Mouse (Mus musculus) common myeloid progenitor, adult 5-6 weeks (primary cell): ENCODE data around the gene Lrrc4b. TPM values are rescaled to one million over a fixed set of nuclear protein-coding genes. Genes with fewer than 3 reads are reported as not detected.
A peak's percentile ranks its signal among the peaks of the same experiment; 100 is the strongest.

Source experiments
- ATAC-seq: replicated peaks from 2 replicates; pipeline ENCODE4 v1.8.0; 2016; ENCODE audit warnings: low read depth, mild to moderate bottlenecking, moderate TSS enrichment, inconsistent platforms; ENCODE audit not compliant: poor library complexity, severe bottlenecking
- total RNA-seq: library from RNA; stranded (forward); fragments of 200-1000, 187-1606 nt; gene quantifications from 2 replicates; pipeline ENCODE4 v1.2.3, GENCODE M21; 2017

The Lrrc4b gene
- total RNA-seq, 1 experiment from 2014 or later, result not detected

DNA sequence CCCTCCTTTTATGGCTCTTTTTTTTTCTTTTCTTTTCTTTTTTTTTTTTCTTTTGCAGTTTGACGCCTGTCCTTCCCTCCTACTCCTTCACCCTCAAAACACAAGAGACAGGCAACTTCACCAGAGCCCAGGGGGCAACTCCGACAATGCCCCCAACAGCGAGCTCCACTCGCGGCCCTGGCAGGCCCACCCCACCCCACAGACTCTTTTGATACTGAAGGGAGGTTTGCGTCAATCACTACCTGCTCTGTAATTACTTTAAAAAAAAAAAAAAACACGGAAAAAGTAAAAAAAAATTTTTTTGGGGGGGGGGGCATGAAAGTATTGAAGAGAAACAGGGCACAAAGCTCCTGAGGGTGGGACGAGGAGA is 34.2 kb downstream of the Lrrc4b start:
- ATAC-seq, result no peak

DNA sequence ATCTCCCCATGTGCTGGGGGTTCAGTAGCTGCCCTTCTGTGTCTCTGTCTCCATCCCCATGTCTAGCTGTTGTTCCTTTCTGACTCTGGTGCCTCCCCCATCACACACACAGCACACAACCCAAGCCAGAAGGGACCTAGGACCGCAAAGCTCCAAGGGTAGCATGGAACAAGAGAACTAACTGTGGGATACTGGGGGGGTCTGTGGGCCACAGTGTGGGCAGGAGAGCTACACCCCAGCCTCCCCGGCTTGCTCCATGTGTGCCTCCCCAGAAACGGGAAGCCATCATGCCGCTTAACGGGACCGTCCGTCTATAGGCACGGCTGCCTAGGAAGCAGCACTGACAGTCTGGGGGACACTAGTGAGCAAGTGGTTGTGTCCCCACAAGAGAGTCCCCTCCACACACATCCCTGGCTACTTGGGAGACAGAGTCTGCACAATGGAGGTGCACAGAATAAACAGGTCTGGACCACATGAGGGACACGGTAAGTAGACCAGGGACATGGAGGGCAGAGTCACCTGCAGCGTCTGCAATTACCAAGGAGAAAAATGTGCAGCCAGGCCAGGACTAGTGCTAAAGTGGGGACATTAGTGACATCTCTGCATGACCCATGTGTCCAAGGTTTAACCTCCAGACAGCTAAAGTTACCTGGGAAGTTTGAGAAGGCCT is 34.9 kb downstream of the Lrrc4b start:
- ATAC-seq, result no peak

DNA sequence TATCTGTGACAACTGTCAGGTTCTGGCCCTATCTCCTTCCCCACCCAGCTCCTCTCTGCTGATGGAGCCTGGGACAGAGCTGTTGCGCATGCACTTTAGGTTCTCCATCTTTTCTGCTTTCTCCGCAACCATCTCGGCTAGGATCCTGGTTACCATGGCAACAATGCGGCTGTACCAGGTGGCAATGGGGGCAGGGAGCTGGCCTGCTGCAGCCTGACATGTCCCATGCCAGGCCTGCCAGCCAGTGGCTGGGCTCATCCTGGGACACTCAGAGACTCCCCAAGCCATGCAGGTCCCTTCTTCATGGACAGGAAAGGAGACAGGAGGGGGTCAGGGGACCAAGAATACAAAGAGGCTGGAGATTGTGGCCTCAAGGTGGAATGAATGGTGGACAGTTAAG is 35.7 kb downstream of the Lrrc4b start:
- ATAC-seq, result no peak

DNA sequence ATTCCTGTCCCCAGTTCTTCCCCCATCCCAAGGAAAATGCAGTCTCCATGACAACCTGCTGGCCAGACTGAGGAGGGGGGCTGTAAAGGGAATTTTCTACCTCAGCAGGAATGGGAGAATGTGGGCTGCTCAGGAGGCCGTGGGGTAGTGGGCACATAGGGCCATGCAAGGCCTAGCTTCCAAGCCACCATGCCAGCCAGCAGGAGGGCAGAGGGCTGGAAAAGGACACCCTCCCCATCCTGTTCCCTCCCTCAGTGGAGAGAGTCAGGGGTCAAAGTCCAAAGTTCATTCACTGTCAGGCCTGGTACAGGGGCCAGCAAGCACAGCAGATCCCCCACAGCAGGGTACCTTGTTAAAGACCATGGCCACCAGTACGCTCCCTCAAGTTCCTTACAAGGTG is 36.3 kb downstream of the Lrrc4b start, which contains the start of gene Aspdh:
TSS of gene Aspdh (plus strand) at position 281 of the 400 bp plus-strand sequence.
- no peak for ATAC-seq

DNA sequence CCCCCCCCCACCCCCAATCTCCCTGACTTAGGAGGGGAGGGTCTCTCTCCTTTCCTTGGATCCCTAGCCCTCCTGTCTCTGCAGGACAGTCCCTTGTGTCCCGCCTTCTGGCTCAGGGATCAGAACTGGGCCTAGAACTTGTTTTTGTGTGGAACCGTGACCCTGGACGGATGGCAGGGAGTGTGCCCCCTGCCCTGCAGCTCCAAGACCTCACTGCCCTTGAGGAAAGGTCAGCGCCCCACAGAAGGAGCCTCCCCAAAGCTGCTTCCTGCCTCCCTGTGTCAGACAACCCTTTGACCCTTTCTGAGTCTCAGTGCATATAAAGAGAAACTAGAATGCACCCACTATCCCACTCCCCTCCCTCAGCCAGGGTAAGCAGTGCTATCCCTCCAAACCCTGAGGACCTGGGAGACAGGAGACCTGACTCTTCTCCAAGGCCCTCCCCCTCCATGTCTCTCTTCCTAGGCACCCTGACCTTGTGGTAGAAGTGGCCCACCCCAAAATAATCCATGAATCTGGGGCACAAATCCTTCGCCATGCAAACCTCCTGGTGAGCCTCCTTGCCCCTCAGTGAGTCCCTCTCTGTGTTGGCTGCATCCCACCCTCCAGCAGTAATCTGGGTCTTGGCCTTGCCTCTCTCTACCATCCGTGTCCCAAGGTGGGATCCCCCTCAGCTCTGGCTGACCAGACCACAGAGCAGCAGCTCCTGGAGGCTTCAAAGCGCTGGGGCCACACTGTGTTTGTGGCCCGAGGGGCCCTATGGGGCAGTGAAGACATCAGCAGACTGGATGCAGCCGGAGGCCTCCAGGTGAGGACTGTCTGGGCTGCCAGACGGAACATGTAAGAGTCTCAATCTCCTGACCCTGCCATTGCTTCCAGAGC is 37.4 kb downstream of the Lrrc4b start:
- ATAC-seq, result no peak

DNA sequence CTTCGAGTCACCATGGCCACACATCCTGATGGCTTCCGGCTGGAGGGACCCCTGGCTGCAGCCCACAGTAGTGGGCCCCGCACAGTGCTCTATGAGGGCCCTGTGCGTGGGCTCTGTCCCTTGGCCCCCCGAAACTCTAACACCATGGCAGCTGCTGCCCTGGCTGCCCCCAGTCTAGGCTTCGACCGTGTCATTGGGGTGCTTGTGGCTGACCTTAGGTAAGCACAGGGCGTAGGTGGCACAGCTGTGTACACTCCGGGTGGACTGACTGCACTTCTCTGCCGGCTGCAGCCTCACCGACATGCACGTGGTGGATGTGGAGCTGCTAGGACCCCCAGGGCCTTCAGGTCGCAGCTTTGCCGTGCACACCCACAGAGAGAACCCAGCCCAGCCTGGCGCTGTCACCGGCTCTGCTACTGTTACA is 38.1 kb downstream of the Lrrc4b start:
- no peak for ATAC-seq

DNA sequence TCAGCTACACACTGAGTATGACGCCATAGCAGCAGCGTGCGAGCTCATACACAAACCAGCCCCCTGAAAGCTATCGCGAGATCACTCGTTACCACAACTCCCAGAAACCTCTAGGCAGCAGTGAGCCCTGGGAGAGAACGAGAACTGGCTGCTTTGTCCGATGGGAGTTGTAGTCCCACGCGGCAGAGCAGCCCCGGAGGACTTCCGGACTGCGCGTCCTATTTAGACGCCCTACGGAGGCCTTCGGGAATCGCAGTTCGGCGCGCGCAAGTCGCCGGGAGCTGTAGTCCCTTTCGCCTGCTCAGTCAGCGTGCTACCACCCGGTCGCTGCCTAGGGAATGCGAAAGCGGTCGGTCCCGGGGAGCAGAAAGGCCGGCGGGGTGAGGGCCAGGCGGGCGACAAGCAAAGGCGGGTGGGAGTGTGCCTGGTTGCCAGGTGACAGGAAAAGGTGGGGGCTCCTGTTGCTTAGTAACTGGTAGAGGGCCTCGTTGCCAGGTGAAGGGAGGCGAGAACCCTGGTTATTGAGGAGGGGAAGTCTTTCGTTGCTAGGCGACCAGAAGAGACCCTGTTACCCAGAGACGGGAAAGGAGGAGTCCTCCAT is 39.1 kb downstream of the Lrrc4b start, which contains the start of gene Josd2:
TSS of gene Josd2 (plus strand) at position 170 of the 601 bp plus-strand sequence.
- ATAC-seq, result peak; percentile 95

DNA sequence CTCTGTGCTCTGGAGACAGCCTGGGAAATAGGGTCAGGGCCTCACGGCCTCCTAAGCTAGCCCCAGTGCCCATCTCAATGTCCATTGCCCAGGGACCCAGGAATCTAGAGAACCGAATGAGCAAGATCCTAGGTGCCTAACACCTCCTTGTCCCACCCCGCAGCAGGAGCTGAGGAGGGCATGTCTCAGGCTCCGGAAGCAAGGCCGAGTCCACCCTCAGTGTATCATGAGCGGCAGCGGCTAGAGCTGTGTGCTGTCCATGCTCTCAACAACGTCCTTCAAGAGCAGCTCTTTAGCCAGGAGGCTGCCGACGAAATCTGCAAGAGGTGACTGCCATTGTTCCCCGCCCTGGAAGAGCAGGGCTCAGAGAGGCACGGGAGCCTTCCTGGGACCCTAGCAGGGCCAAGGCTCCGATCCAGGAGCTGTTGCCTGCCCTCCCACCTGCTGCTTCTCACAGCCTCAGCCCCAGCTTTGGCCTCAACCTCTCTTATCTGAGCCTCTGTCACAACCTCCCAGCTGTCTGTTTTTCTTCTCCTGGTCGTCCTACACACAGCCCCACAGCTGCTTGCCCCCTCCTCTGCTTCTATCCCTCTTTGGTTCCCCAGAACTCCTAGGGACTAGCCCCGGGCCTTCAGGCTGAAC is 39.9 kb downstream of the Lrrc4b start:
- ATAC-seq, result no peak

DNA sequence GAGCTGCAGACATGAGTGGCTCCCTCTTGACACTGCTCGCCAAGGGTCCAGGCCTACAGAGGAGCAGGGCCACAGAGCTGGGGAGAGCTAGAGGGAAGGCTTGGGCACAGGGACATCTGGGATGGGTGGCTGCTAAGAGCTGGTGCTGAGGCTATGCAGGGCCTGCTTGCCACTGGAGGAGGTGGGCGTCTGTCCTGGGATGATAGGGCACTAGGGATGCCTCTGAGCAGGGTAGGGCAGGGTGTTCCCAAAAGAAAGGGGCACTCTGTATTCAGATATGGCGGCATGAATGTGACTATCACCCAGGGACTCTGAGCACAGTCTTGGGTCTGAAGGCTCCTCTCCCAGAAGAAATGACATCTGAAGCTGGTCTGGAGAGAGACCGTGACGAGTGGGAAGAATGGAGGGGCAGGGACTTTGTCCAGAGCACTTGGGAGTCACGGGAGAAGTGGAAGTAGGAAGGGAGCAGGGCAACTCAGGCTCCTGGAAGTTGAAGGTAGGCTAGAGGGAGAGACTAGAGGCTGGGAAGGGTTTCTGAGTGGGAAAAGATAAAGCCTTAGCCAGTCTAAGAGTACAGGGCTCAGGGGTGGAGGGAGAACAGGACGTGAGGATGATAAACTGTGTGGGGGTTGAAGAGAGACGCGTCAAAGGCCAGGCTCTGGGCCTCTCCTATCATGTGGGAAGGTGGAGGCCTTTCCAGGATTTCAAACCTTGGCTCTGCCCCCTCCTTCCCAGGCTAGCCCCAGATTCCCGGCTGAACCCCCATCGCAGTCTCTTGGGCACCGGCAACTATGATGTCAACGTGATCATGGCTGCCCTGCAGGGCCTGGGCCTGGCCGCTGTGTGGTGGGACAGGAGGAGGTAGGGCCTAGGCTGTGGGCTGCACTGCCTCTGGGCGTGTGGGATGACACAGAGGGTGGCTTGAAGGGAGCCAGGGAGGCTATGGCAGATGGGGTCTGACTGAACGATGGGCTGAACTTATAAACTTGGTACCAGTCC is 41.2 kb downstream of the Lrrc4b start:
- no peak for ATAC-seq

DNA sequence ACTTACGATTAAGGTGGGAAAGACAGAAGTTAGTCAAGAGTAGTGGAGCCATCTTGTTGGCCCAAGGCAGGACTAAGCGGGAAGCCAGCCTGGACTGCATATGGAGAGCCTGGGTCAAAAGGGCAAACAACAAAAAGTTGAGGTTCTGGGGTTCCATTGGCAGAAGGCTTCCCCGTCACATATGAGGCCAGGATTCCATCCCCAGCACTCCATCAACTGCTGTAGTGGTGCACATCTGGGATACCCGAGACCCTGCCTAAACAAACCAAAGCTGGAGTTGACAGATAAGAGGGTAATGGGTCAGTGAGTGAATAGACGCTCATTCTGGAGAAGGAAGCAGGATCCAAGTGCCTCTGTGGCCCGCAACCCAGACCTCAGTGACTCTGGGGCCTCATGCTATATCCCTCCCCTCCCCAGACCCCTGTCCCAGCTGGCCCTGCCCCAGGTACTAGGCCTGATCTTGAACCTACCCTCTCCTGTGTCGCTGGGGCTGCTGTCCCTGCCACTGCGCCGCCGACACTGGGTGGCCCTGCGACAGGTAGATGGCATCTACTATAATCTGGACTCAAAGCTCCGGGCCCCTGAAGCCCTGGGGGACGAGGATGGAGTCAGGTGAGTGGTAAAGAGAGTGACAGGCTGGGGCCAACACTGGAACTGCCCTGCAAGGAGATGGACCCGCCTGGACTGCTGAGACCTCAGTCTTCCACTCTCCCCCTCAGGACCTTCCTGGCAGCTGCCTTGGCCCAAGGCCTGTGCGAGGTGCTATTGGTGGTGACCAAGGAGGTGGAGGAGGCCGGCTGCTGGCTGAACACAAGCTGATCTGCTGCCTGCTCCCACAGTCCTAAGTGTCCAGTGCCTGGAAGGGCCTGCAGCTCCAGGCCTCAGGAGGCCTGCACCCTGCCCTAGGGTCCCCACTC is 42.1 kb downstream of the Lrrc4b start:
- ATAC-seq, result no peak

DNA sequence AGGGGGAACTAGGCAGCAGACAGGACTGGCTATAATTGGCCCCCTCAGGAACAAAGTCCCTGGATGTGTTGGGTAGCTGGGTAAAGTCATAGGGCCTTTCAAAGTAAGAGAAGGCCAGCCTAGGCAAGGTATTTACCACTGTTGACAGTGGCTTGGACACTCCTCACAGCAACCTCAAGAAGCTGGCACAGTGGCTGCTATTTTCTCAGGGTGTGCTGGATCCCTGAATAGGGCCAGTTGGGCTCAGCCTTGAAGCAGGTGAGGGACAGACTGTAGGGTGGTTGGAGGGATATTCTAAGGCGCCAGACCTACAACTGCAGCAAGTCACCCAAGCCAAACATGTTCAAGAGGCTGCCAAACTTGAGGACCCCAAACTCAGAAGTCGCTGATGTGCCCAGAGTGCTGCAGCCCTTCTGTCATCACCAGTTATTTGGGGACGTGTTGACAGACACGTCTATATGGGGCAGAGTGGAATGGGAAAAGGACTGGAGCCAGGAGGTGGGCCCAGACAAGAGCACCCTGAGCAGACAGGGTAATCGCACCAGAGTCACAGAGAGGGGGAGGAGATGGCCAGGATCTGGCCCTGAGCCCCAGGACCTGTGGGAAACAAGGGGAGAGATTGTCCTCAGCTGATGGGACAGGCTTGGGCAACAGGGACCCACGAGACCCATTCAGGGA is 43.2 kb downstream of the Lrrc4b start:
- ATAC-seq, result no peak

DNA sequence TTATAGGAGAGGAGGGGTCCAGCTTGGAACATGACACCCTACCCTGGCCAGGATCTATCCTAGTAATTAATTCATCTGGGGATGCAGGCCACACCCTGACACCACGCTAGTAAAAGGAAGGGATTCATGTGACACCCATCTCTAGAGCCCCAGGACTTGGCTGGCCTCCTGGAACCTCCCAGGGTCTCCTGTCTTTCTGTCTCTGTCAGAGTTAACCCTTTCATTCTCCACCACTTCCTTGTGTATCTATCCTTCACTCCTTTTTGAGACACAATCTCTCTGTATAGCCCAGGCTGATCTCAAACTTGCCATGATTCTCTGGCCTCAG is 43.7 kb downstream of the Lrrc4b start:
- no peak for ATAC-seq

DNA sequence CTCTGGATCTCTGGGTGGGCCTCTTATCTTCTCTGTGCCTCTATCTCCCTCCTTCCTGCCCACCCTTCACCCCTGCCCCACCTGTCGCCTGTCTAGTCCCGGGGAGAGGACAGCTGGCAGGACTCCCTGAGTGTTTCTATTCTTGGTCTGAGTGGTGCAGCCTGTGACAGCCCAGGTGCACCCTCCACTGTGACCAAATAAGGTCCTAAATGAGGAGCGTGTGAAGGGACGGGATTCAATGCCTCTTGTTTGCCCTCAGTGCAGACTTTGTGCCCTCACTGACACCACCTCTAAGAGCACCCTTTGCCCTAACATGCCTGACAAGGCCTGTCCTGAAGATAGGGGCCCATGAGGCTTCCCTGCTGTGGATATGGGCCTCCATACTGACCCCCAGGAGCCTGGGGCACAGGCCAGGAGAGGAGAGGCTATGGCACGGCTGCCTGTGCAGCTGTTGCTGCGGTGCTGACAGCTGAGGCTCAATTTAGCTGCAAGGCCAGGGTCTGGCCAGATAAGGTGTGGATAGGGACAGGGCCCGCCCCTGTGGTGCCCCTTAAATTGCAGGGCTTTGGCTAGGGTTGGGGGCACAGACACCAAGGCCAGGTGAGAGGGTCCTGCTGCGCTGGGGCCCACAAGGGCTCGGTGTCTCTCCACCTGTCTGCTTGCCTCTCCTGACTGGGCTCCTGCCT is 44.3 kb downstream of the Lrrc4b start:
- ATAC-seq, result no peak

DNA sequence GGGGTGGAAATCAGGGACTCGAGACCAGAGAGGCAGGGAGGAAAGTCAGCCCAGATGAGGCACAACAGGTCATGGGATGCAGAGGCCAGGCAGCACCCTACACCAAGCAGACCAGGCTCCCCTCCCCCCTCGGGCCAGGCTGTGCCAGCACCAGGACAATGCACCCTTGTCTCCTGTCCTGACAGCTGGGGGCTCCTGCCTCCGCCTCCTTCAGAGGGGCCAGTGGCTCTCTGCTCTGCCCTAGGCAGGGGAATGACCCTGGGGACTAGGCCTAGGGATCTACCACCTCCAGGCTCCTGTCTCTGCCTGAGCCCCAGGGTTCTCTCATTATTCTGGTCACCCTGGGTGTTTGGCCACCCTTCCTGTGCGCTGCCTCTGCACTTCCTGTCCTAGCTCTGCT is 45.6 kb downstream of the Lrrc4b start:
- no peak for ATAC-seq

DNA sequence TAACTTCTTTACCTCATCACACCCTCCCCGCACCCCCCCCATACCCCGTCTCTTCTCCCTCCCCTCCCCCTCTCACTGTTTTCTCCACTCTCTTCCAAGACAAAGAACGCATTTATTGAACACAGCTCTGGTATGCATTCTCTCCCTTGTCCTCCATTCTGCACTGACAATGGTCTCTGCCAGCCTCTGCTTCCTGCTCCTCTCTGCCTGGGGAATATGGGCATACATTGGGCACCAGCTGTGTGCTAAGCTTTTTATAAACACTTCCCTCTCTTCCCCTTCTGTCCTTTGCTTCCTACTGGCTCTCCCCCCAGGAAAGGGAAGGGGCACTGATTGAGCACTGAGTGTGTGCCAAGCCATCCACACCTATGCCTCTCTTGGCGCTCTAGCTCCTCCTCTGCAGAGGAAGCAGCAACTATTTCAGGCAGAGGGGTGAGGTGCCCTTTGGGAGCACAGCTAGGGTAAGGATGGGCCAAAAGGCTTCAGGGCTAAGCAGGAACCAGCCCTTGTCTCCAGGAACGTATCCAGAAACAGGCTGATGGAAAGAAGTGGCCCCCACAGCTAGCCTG is 46.3 kb downstream of the Lrrc4b start:
- no peak for ATAC-seq

DNA sequence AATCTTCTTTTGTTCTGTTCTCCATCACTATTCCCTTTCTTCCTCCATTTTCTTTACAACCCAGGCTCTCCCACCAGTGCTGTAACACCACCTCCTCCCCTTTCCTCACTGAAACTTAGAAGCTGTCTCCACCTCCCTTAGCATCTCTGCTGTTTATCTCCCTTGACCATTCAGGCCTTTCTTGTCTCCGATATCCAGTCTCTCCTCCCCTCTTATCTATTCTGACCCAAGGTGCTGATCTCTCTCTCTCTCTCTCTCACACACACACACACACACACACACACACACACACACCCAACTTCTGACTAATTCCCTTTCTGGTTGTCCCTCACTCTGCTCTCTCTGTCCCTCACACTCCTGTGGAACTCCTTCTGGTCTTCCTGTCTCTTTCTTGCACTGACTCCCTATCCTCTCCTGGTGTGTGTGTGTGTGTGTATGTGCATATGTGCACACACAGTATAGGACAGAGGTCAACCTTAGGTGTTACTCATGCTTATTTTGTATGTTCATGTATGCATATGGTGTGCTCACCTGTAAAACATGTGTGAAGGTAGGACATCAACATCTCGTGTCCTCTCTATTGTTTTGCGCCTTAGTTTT is 54.1 kb downstream of the Lrrc4b start:
- ATAC-seq, result peak; percentile 52

DNA sequence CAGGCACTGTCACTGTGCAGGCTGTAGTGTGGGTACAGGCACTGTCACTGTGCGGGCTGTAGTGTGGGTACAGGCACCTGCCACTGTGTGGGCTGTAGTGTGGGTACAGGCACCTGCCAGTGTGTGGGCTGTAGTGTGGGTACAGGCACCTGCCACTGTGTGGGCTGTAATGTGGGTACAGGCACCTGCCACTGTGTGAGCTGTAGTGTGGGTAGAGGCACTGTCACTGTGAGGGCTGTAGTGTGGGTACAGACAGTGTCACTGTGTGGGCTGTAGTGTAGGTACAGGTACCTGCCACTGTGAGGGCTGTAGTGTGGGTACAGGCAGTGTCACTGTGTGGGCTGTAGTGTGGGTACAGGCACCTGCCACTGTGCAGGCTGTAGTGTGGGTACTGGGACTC is 55.3 kb downstream of the Lrrc4b start:
- no peak for ATAC-seq
